Mouse (Mus musculus) limb, embryonic 14.5 days (tissue): ENCODE data around the gene Kit. TPM values are rescaled to one million over a fixed set of nuclear protein-coding genes. Genes with fewer than 3 reads are reported as not detected.

Experiments used
- ATAC-seq: fragments of 200-750 bp; cut with Nextera tagmentation; 2 replicates; pipeline ENCODE4 v1.8.0; 2017; ENCODE audit warnings: low read depth, moderate number of reproducible peaks, moderate TSS enrichment; ENCODE audit not compliant: low FRiP score
- DNase-seq: peaks from one replicate; pipeline ENCODE4 v3.0.0-alpha.2; 2015; ENCODE audit warnings: low spot score
- H3K27ac ChIP-seq: fragments of 300-500 bp; sonication (generic); replicated peaks from 2 replicates; pipeline ENCODE4 v1.5.1; 2014; ENCODE audit warnings: low read depth, mild to moderate bottlenecking, low read length, moderate library complexity, mixed read lengths
- H3K27me3 ChIP-seq: fragments of 300-500 bp; sonication (generic); 2 replicates; pipeline ENCODE4 v1.6.1; 2014; ENCODE audit warnings: low read length, mixed read lengths; ENCODE audit not compliant: control insufficient read depth, insufficient read depth
- H3K36me3 ChIP-seq: fragments of 300-500 bp; sonication (generic); 2 replicates; pipeline ENCODE4 v1.6.1; 2014; ENCODE audit warnings: mild to moderate bottlenecking, low read length, moderate library complexity, mixed read lengths; ENCODE audit not compliant: control insufficient read depth, insufficient read depth
- H3K4me1 ChIP-seq: fragments of 300-500 bp; sonication (generic); 2 replicates; pipeline ENCODE4 v1.6.1; 2014; ENCODE audit warnings: antibody characterized with exemption, low read length, mixed read lengths; ENCODE audit not compliant: control insufficient read depth, insufficient read depth
- H3K4me2 ChIP-seq: fragments of 300-500 bp; sonication (generic); replicated peaks from 2 replicates; pipeline ENCODE4 v1.6.1; 2014; ENCODE audit warnings: low read depth, mild to moderate bottlenecking, low read length, moderate library complexity; ENCODE audit not compliant: severe bottlenecking
- H3K4me3 ChIP-seq: fragments of 300-500 bp; sonication (generic); replicated peaks from 2 replicates; pipeline ENCODE4 v1.5.1; 2014; ENCODE audit warnings: low read length
- H3K9ac ChIP-seq: fragments of 300-500 bp; sonication (generic); 2 replicates; pipeline ENCODE4 v1.6.1; 2014; ENCODE audit warnings: mild to moderate bottlenecking, low read depth, low read length, moderate library complexity; ENCODE audit not compliant: severe bottlenecking
- H3K9me3 ChIP-seq: fragments of 300-500 bp; sonication (generic); 2 replicates; pipeline ENCODE4 v1.6.1; 2016; ENCODE audit warnings: low read length; ENCODE audit not compliant: control insufficient read depth
- POLR2A ChIP-seq: fragments of 200-500 bp; IDR thresholded peaks from 2 replicates; pipeline ENCODE4 v1.8.0; 2012; ENCODE audit warnings: inconsistent platforms, mild to moderate bottlenecking, moderate library complexity, borderline replicate concordance; ENCODE audit not compliant: insufficient read depth, insufficient read length; ENCODE audit errors: extremely low read depth
- WGBS: fragments of 180-500 bp; shearing (Covaris S2); extraction: QIAGEN DNeasy Blood & Tissue Kit; methylation state at CpG from one replicate; pipeline ENCODE4 v1.1.7; 2014; 5-methylcytosine and 5-hydroxymethylcytosine counted together
- polyA plus RNA-seq, 2 experiments: library from polyadenylated mRNA; depleted of rRNA in 1 of 2; stranded (reverse) in 1 of 2; unstranded in 1 of 2; fragments of >200 nt; fragmentation: Nextera tagmentation in 1 of 2; extraction: Ambion mirVana in 1 of 2; gene quantifications; 2 replicates each; pipeline versions ENCODE4 v1.2.1 to v1.2.3; 2012 to 2014

Kit gene
- polyA plus RNA-seq, 2 experiments, result 16.1 to 17.7 TPM

- WGBS, result 56% methylated on average over 6 of the region's 6 CpGs
- H3K27ac ChIP-seq, result no peak overlapping the region
- DNase-seq (no peak), ATAC-seq (no peak)
- no peak for TF ChIP-seq POLR2A
- H3K9me3 ChIP-seq, result no peaks in the 10 kb centered on the region
- H3K9ac ChIP-seq, result no peak overlapping the region
- no peaks in the 10 kb centered on the region for H3K36me3 ChIP-seq
- peaks cover 4% of the 10 kb centered on the region for H3K4me1 ChIP-seq
- no peaks in the 10 kb centered on the region for H3K27me3 ChIP-seq
- no peak overlapping the region for H3K4me3 ChIP-seq
- no peak overlapping the region for H3K4me2 ChIP-seq
Observed at GRCm38 (mm10) chr5:75599991-75600390, 25.3 kb downstream of the Kit start.

- 78% methylated on average over 9 of the region's 9 CpGs for WGBS
- TF ChIP-seq POLR2A, result no peak
Observed at GRCm38 (mm10) chr5:75604238-75604637, 29.5 kb downstream of the Kit start.

GRCm38 (mm10) chr5:75606898-75607297 lies 32.2 kb downstream of the Kit start:
- no peaks in the 10 kb centered on the region for H3K27me3 ChIP-seq
- H3K4me2 ChIP-seq, result no peak overlapping the region
- peaks cover 9% of the 10 kb centered on the region; the same call in 1 of the 2 replicates for H3K4me1 ChIP-seq
- no peaks in the 10 kb centered on the region for H3K36me3 ChIP-seq
- TF ChIP-seq POLR2A, result no peak
- no peak overlapping the region for H3K4me3 ChIP-seq
- no peak for DNase-seq
- no peak for ATAC-seq
- H3K9me3 ChIP-seq, result no peaks in the 10 kb centered on the region
- WGBS, result 64% methylated on average over 14 of the region's 14 CpGs
- no peak overlapping the region for H3K9ac ChIP-seq
- H3K27ac ChIP-seq, result no peak overlapping the region

More at GRCm38 (mm10) chr5:75604238-75604637, 29.5 kb downstream of the Kit start:
- Histone ChIP-seq H3K4me3 (no peak overlapping the region), H3K9ac (no peak overlapping the region), H3K27me3 (no peaks in the 10 kb centered on the region), H3K4me2 (no peak overlapping the region), H3K4me1 (peaks cover 9% of the 10 kb centered on the region; the same call in 1 of the 2 replicates), H3K27ac (no peak overlapping the region), H3K36me3 (no peaks in the 10 kb centered on the region), H3K9me3 (no peaks in the 10 kb centered on the region)
- ATAC-seq (no peak), DNase-seq (no peak)

DNA sequence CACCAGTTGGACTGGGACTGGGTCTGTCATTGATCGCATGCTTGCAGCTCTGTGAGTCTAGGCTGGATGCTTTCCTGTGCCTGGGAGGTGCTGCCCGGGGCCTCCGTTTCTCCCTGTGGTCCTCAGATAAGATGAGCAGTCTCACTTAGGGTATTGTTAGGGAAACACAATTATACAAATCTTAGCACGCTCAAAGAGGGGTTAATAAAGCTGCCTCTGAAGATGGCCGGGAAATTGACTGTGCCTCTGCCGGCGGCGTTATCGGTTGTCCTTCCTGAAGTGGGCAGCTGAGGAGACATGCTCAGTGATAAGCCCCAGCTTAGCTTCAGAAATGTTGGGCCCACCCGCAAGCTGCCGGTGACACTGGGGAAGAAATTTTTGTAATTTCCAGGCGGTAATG lies 33.3 kb downstream of the Kit start:
- Histone ChIP-seq H3K4me2 (no peak overlapping the region), H3K4me3 (no peak overlapping the region), H3K27me3 (no peaks in the 10 kb centered on the region), H3K36me3 (no peaks in the 10 kb centered on the region), H3K9me3 (no peaks in the 10 kb centered on the region), H3K9ac (no peak overlapping the region), H3K4me1 (peaks cover 9% of the 10 kb centered on the region; the same call in 1 of the 2 replicates), H3K27ac (no peak overlapping the region)
- no peak for TF ChIP-seq POLR2A
- 85% methylated on average over 12 of the region's 12 CpGs for WGBS
- DNase-seq (no peak), ATAC-seq (no peak)

DNA sequence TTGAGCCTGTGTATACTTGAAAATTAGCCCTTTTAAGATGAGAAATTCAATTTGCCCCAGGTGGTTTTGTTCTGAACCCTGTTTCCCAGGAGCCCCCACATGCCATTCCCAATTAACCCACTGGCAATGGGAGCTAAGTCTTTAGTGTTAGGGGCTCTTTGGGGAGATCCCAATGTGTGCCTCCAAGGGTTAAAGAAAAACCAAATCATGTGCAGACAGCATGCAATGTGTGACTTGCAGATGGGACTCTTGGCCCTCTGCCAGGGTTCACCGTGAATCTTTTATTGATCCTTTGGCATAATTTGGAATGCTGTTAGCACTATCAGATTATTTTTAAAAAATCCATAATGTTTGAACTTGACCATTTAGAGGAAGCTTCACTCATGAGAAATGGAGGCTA lies 37.7 kb downstream of the Kit start:
- H3K4me1 ChIP-seq, result 0 out of 2 replicates have a peak, but pooled peaks cover under 1% of the 10 kb centered on the region
- 29% methylated on average over 1 of the region's 1 CpGs for WGBS
- H3K4me2 ChIP-seq, result no peak overlapping the region
- H3K27me3 ChIP-seq, result no peaks in the 10 kb centered on the region
- no peak overlapping the region for H3K27ac ChIP-seq
- H3K9me3 ChIP-seq, result no peaks in the 10 kb centered on the region
- H3K36me3 ChIP-seq, result no peaks in the 10 kb centered on the region
- no peak overlapping the region for H3K9ac ChIP-seq
- TF ChIP-seq POLR2A, result no peak
- no peak overlapping the region for H3K4me3 ChIP-seq
- DNase-seq (no peak), ATAC-seq (no peak)

DNA sequence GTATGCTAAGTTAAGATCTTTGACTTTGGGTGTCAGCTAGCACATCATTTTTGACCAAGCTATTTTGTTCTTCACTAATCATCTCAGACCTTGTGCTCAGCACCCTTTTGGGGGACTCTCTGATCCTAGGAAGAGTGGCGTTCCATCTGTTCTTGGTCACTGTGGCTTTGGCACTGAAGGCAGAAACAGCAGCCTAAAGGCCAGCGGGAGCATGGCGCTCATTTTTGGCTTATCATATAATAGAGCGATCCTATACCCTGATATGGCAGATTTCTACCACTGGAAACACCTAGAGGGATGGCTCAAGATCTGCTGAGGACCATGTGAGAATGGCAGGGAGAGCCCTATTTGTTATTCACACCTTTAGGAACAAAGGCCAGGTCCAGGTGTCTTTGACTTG lies 38.2 kb downstream of the Kit start:
- TF ChIP-seq POLR2A, result no peak
- Histone ChIP-seq H3K27ac (no peak overlapping the region), H3K4me1 (no peaks in the 10 kb centered on the region), H3K36me3 (no peaks in the 10 kb centered on the region), H3K9me3 (no peaks in the 10 kb centered on the region), H3K4me2 (no peak overlapping the region), H3K9ac (no peak overlapping the region), H3K4me3 (no peak overlapping the region), H3K27me3 (no peaks in the 10 kb centered on the region)
- DNase-seq (no peak), ATAC-seq (no peak)
- 91% methylated on average over 4 of the region's 4 CpGs for WGBS
